Mouse (Mus musculus) B cell, adult 2 months (primary cell): ENCODE data around the gene Sema4d.

Source experiments
- DNase-seq, 2 experiments: peaks; one replicate each; pipeline ENCODE4 v3.0.0; 2022

Gene Sema4d

GRCm38 (mm10) chr13:51724566-51724965 lies 69.0 kb downstream of the Sema4d start:
- DNase-seq = no peak

DNA sequence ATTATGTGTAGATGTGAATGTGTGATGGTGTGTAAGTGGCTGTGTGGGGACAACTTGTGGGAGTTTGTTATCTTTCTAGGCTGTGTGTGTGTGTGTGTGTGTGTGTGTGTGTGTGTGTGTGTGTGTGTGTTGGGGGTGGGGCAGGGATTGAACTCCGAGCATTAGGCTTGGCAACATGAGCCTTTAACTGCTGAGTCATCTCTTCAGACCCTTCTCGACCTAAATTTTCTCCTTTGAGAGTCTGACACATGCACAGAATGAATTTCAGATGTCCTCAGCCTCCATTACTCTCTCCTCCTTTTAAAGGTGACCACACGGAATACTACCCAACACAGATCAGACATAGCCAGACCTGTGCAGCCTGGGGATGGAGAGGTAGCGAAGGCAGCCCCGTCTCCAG lies 70.4 kb downstream of the Sema4d start:
- no peak for DNase-seq

DNA sequence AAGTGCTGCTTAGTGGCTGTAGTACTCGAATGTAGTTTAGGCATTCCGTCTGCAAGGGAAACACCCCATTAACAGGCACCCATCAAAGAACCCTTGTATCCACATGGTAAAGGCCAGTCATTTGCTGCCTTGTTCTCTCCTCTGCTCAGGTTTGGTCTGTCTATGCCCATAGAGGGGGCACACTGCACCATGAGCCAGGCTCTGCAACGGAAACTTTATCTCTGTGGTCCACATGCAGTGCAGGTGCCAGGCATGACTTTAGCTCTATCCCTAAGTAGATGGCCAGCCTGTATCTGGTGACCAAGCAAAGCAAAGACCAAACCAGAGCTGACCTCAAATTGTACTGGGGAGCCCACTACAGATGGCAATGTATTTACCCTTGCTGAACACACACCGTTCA lies 73.0 kb downstream of the Sema4d start:
- no peak for DNase-seq

DNA sequence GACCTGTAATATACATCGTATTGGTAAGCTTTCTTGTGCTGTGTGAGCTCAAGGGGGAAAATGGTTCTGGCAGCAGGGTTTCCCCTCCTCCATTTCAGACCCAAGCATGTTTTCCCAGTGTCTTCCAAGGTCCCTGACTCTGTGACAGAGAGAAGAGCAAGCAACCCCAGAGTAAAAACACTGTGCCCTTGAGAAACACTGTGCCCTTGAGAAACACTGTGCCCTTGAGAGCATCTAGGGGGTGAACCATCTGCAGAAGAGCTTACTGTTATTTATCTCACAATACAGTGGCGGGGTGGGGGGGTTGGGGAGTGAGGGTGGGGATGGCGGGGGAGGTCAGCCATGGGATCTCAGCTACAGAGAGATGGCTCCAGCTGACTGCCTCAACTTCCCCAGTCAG lies 74.3 kb downstream of the Sema4d start:
- no peak for DNase-seq

GRCm38 (mm10) chr13:51716350-51717263 lies 76.9 kb downstream of the Sema4d start:
- no peak for DNase-seq

- no peak for DNase-seq
Measured at GRCm38 (mm10) chr13:51712022-51712421, 81.5 kb downstream of the Sema4d start.

- no peak for DNase-seq
Measured at GRCm38 (mm10) chr13:51710738-51711137, 82.8 kb downstream of the Sema4d start.

DNA sequence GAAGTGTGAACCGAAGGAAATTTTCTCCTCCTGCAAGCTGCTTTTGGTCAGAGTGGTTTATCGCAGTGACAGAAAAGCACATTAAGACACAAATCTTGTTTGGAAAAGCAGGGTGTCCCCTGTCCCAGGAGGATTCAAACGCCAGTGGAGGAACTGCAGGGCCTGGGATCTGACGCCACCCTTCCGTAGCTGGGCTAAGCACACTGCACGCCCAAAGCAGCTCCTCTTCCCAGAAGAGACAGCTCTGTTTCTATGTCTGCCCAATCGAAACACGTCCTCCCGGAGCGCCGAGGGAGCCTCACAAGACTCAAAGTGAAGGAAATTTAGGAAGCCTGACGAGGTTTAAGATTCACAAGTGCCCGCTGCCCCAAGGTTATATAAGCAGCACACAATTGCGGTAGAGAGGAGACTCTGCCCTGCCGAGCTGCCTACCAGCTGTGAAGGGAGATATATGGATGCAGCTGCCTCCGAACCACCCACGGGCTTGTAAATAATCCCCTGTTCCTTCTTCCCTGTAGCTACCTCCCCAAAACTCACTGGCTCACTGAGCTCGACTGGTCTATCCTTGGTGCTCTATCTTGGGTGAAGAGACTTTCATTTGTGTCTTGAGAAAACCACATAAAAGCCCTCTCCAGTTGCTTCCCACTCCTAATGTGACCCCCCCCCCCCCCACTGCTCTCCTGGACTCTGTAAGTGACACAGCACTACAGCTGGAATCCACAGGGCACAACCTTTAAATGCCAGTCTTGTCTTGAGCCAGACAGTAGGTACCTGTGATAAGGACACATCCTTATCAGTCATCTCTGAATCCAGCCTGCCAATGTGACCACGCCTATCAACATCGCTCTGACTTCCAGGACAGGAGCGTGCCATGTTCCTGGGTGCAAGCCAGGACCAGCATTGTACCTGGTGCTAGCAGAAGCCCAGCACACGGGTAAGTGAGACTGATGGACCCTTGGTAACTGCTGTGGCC lies 87.4 kb downstream of the Sema4d start:
- DNase-seq = no peak

DNA sequence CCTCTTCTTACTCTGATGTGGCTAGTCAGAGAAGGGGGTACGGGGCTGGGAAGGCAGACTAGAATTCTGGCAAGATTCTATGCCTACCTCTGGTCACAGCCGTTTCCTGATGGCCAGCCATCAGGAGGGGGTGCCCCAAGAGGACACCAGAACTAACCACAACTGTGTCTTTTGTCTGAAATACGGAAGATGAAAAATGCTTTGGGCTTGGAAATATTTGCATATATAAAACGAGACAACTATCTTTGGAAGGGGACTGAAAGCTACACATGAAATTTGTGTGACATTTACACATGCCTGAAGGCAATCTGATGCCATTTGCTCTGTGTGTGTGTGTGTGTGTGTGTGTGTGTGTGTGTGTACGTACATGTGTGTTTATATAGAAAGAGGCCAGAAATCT lies 89.7 kb downstream of the Sema4d start:
- DNase-seq = no peak

- no peak for DNase-seq
Measured at GRCm38 (mm10) chr13:51698318-51698717, 95.2 kb downstream of the Sema4d start.

- DNase-seq = no peak
Measured at GRCm38 (mm10) chr13:51697897-51698296, 95.7 kb downstream of the Sema4d start.

- no peak for DNase-seq
Measured at GRCm38 (mm10) chr13:51697455-51697854, 96.1 kb downstream of the Sema4d start.

DNA sequence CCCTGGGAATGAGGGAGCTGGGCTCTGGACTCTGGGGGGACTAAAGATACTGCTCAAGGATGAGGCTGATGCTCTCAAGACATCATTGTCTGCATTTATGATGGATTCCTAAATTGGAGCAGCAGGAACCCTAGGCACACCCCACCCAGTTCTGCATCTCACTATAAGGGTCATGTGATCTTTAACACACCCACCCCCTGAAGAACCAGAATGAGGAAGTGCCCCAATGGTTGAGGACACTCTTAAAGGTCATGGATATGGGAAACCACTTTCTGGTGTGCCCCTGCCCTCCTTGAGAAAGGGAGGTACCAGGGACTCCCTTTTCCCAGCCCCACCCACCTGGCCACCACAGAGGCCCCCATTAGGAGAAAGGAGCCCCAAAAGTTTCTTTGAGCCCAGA lies 97.1 kb downstream of the Sema4d start:
- no peak for DNase-seq

DNA sequence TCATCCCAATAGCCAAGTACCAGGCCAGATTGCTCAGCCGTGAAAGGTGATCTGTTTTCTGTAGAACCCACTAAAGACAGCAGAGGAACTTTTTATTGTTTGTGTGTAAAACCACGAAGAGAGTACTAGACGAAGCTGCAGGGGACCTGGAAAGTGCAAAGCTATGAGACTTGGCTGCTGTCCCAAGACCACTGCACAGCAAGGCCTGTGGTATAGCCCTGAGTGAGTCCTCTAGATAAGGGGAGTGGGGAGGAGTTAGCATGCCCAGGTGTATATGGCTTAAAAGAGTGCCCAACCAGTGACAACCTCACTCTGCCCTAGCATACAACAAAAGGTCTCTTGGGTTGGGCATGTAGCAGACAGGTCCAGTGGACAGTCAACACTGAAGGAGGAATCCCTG lies 104.9 kb downstream of the Sema4d start:
- no peak for DNase-seq

DNA sequence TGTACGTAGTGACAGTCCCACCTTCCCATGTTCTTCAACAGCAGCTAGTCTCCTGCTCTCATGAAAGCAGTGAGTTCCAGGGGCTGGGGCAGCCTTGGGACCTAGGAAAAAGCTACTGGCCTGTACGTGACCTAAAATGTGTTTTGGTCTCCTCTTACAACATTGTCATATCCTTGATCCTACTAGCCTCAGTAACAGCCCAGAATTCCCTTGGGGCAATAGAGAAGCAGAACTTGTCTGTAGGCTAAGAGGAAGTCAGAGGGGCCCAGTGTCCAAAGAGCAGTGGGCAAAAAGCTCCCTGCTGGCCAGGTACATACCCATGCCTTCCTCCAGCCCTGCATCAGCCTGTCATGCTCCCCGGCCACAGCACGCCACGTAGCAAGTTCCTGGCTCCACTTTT lies 106.6 kb downstream of the Sema4d start:
- peak in 1 of 2 experiments; percentile 15 for DNase-seq

GRCm38 (mm10) chr13:51685290-51685966 lies 108.1 kb downstream of the Sema4d start:
- no peak for DNase-seq

GRCm38 (mm10) chr13:51681634-51682033 lies 111.9 kb downstream of the Sema4d start:
- DNase-seq = no peak

GRCm38 (mm10) chr13:51681076-51681475 lies 112.5 kb downstream of the Sema4d start:
- DNase-seq = no peak

DNA sequence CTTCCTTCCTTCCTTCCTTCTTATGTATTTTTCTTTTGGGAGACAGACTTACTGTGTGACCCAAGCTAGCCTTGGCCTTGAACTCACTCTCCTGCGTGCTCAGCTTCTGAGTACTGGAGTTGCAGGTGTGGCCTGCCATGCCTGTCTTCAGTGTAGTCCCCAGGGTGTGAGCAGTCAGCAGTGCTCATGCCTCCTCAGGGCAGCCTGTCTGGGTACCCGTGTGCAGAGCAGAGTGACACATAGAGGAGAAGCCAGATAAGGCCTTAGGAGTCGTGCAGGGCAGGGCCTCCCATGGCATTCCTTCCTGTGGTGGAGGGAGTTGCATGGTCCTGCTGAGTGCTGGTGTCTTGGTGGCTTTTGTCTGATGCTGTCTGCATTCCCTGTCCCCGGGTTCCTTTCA lies 114.2 kb downstream of the Sema4d start:
- no peak for DNase-seq

- DNase-seq = no peak
Measured at GRCm38 (mm10) chr13:51678687-51679086, 114.9 kb downstream of the Sema4d start.

- DNase-seq = no peak
Measured at GRCm38 (mm10) chr13:51677630-51678185, 115.8 kb downstream of the Sema4d start.

DNA sequence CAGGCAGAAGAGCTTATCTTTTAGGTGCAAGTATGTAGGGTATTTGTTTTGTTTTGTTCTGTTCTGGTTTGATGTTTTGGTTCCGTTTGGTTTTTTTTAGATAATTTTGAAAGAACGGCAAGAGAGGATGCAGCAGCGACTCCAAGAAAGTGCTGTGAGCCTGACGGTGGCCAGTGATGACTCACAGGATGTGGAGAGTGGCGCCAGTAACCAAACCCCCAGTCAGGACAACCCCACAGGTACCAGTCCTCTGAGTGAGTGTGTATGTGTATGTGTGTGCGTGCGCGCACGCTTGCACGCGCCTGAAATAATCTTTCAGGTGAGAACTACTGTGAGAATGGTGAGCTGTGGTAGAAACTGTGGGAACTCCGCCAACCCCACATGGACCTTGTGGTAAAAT lies 116.5 kb downstream of the Sema4d start:
- no peak for DNase-seq

DNA sequence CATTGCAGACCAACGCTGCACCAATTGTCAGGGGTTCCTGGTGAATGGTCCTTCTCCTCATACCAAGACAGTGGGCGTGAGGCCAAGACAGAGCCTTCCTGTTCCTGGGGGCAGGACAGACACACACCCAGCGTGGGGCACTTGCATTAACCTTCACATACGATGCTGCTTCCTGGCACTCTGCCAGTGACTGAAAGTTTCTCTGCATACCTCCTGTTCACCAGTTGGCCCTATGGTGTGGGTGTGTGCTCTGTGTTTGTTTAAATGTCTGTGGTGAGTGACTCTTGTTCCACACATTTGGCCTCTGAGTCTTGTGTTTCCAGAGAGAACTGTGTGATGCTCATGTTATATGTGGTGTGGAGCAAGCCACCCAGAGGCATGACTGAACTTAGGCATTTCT lies 116.9 kb downstream of the Sema4d start:
- no peak for DNase-seq
